Mouse (Mus musculus): ENCODE results near the gene Cog2. TPM values are rescaled to one million over a fixed set of nuclear protein-coding genes. Genes with fewer than 3 reads are reported as not detected.

Gene Cog2
- total RNA-seq, 1 experiment, result 31.4 TPM

GRCm38 (mm10) chr8:124489786-124490185 lies 30.8 kb upstream of the Cog2 start:
- H3K9me3 ChIP-seq (ENCODE audit: control insufficient read depth, insufficient read depth, low read depth, low read length), result no peaks in the 10 kb centered on the region
- H3K27ac ChIP-seq (ENCODE audit: insufficient read depth, low read depth, low read length, poor library complexity, severe bottlenecking), result no peak overlapping the region
- in situ Hi-C loops (cut with MboI; ENCODE audit: low sequenced_read_pairs in 2 of 2, unreplicated experiment in 2 of 2), result no loop called here
- no peak overlapping the region for H3K9ac ChIP-seq (ENCODE audit: insufficient read depth, low read depth, low read length, poor library complexity, severe bottlenecking)
- H3K36me3 ChIP-seq (ENCODE audit: control insufficient read depth, insufficient read depth, low read length, poor library complexity, severe bottlenecking), result no peaks in the 10 kb centered on the region
- TF ChIP-seq HCFC1 (IDR thresholded peaks at IDR 0.05; ENCODE audit: borderline replicate concordance, insufficient read depth, low read length), result no peak
- peak; percentile 59 for TF ChIP-seq ZC3H11A (IDR thresholded peaks at IDR 0.05; ENCODE audit: borderline replicate concordance, low read depth, low read length)
- no peak overlapping the region for H3K4me3 ChIP-seq (ENCODE audit: insufficient read depth in 1 of 2, low read depth in 1 of 2, low read length in 2 of 2, poor library complexity in 1 of 2, severe bottlenecking in 1 of 2)
- peak; percentile 17 for DNase-seq (ENCODE audit: low read depth, low spot score)
- H3K4me1 ChIP-seq (ENCODE audit: control insufficient read depth in 2 of 2, insufficient read depth in 2 of 2, low read length in 2 of 2, poor library complexity in 1 of 2), result no peaks in the 10 kb centered on the region

- Histone ChIP-seq H3K4me1 (ENCODE audit: control insufficient read depth in 2 of 2, insufficient read depth in 2 of 2, low read length in 2 of 2, poor library complexity in 1 of 2) (no peaks in the 10 kb centered on the region), H3K36me3 (ENCODE audit: control insufficient read depth, insufficient read depth, low read length, poor library complexity, severe bottlenecking) (no peaks in the 10 kb centered on the region), H3K9ac (ENCODE audit: insufficient read depth, low read depth, low read length, poor library complexity, severe bottlenecking) (no peak overlapping the region), H3K9me3 (ENCODE audit: control insufficient read depth, insufficient read depth, low read depth, low read length) (no peaks in the 10 kb centered on the region), H3K4me3 (ENCODE audit: insufficient read depth in 1 of 2, low read depth in 1 of 2, low read length in 2 of 2, poor library complexity in 1 of 2, severe bottlenecking in 1 of 2) (no peak overlapping the region), H3K27ac (ENCODE audit: insufficient read depth, low read depth, low read length, poor library complexity, severe bottlenecking) (no peak overlapping the region)
- TF ChIP-seq HCFC1 (IDR thresholded peaks at IDR 0.05; ENCODE audit: borderline replicate concordance, insufficient read depth, low read length) (no peak), ZC3H11A (IDR thresholded peaks at IDR 0.05; ENCODE audit: borderline replicate concordance, low read depth, low read length) (no peak), ZNF384 (IDR thresholded peaks at IDR 0.05; ENCODE audit: low read depth, low read length) (no peak), CHD2 (IDR thresholded peaks at IDR 0.05; ENCODE audit: low read depth, low read length) (no peak), MAFK (IDR thresholded peaks at IDR 0.05; ENCODE audit: insufficient read depth, low read depth, low read length) (no peak)
- in situ Hi-C loops (cut with MboI; ENCODE audit: low sequenced_read_pairs in 2 of 2, unreplicated experiment in 2 of 2), result no loop called here
- no peak for DNase-seq (ENCODE audit: low read depth, low spot score)
These were observed 26.2 kb upstream of the Cog2 start for GRCm38 (mm10) chr8:124494397-124494796.

- in situ Hi-C loops (cut with MboI; ENCODE audit: low sequenced_read_pairs in 2 of 2, unreplicated experiment in 2 of 2), result no loop called here
- no peak overlapping the region for H3K27ac ChIP-seq (ENCODE audit: insufficient read depth, low read depth, low read length, poor library complexity, severe bottlenecking)
- no peaks in the 10 kb centered on the region for H3K4me1 ChIP-seq (ENCODE audit: control insufficient read depth in 2 of 2, insufficient read depth in 2 of 2, low read length in 2 of 2, poor library complexity in 1 of 2)
- H3K9me3 ChIP-seq (ENCODE audit: control insufficient read depth, insufficient read depth, low read depth, low read length), result no peaks in the 10 kb centered on the region
- DNase-seq (ENCODE audit: low read depth, low spot score), result no peak
- H3K4me3 ChIP-seq (ENCODE audit: insufficient read depth in 1 of 2, low read depth in 1 of 2, low read length in 2 of 2, poor library complexity in 1 of 2, severe bottlenecking in 1 of 2), result no peak overlapping the region
- no peak overlapping the region for H3K9ac ChIP-seq (ENCODE audit: insufficient read depth, low read depth, low read length, poor library complexity, severe bottlenecking)
- TF ChIP-seq ZNF384 (IDR thresholded peaks at IDR 0.05; ENCODE audit: low read depth, low read length), result no peak
- TF ChIP-seq MAFK (IDR thresholded peaks at IDR 0.05; ENCODE audit: insufficient read depth, low read depth, low read length), result no peak
- TF ChIP-seq ZC3H11A (IDR thresholded peaks at IDR 0.05; ENCODE audit: borderline replicate concordance, low read depth, low read length), result no peak
- TF ChIP-seq HCFC1 (IDR thresholded peaks at IDR 0.05; ENCODE audit: borderline replicate concordance, insufficient read depth, low read length), result no peak
- TF ChIP-seq CHD2 (IDR thresholded peaks at IDR 0.05; ENCODE audit: low read depth, low read length), result no peak
- H3K36me3 ChIP-seq (ENCODE audit: control insufficient read depth, insufficient read depth, low read length, poor library complexity, severe bottlenecking), result no peaks in the 10 kb centered on the region
These were observed 25.6 kb upstream of the Cog2 start for GRCm38 (mm10) chr8:124494955-124495354.

- H3K9me3 ChIP-seq (ENCODE audit: control insufficient read depth, insufficient read depth, low read depth, low read length), result no peaks in the 10 kb centered on the region
- no peaks in the 10 kb centered on the region for H3K4me1 ChIP-seq (ENCODE audit: control insufficient read depth in 2 of 2, insufficient read depth in 2 of 2, low read length in 2 of 2, poor library complexity in 1 of 2)
- H3K9ac ChIP-seq (ENCODE audit: insufficient read depth, low read depth, low read length, poor library complexity, severe bottlenecking), result no peak overlapping the region
- no peak for DNase-seq (ENCODE audit: low read depth, low spot score)
- H3K36me3 ChIP-seq (ENCODE audit: control insufficient read depth, insufficient read depth, low read length, poor library complexity, severe bottlenecking), result no peaks in the 10 kb centered on the region
- in situ Hi-C loops (cut with MboI; ENCODE audit: low sequenced_read_pairs in 2 of 2, unreplicated experiment in 2 of 2), result no loop called here
- no peak overlapping the region for H3K4me3 ChIP-seq (ENCODE audit: insufficient read depth in 1 of 2, low read depth in 1 of 2, low read length in 2 of 2, poor library complexity in 1 of 2, severe bottlenecking in 1 of 2)
- TF ChIP-seq ZC3H11A (IDR thresholded peaks at IDR 0.05; ENCODE audit: borderline replicate concordance, low read depth, low read length) (no peak), HCFC1 (IDR thresholded peaks at IDR 0.05; ENCODE audit: borderline replicate concordance, insufficient read depth, low read length) (no peak), CHD2 (IDR thresholded peaks at IDR 0.05; ENCODE audit: low read depth, low read length) (no peak), MAFK (IDR thresholded peaks at IDR 0.05; ENCODE audit: insufficient read depth, low read depth, low read length) (no peak), ZNF384 (IDR thresholded peaks at IDR 0.05; ENCODE audit: low read depth, low read length) (no peak)
- H3K27ac ChIP-seq (ENCODE audit: insufficient read depth, low read depth, low read length, poor library complexity, severe bottlenecking), result no peak overlapping the region
These were observed 24.9 kb upstream of the Cog2 start for GRCm38 (mm10) chr8:124495676-124496075.

- no peak for TF ChIP-seq ZC3H11A (IDR thresholded peaks at IDR 0.05; ENCODE audit: borderline replicate concordance, low read depth, low read length)
- no peak for TF ChIP-seq ZNF384 (IDR thresholded peaks at IDR 0.05; ENCODE audit: low read depth, low read length)
- TF ChIP-seq MAFK (IDR thresholded peaks at IDR 0.05; ENCODE audit: insufficient read depth, low read depth, low read length), result no peak
- no peak for TF ChIP-seq CHD2 (IDR thresholded peaks at IDR 0.05; ENCODE audit: low read depth, low read length)
- TF ChIP-seq HCFC1 (IDR thresholded peaks at IDR 0.05; ENCODE audit: borderline replicate concordance, insufficient read depth, low read length), result no peak
- Histone ChIP-seq H3K9me3 (ENCODE audit: control insufficient read depth, insufficient read depth, low read depth, low read length) (no peaks in the 10 kb centered on the region), H3K27ac (ENCODE audit: insufficient read depth, low read depth, low read length, poor library complexity, severe bottlenecking) (no peak overlapping the region), H3K4me1 (ENCODE audit: control insufficient read depth in 2 of 2, insufficient read depth in 2 of 2, low read length in 2 of 2, poor library complexity in 1 of 2) (no peaks in the 10 kb centered on the region), H3K36me3 (ENCODE audit: control insufficient read depth, insufficient read depth, low read length, poor library complexity, severe bottlenecking) (no peaks in the 10 kb centered on the region), H3K9ac (ENCODE audit: insufficient read depth, low read depth, low read length, poor library complexity, severe bottlenecking) (no peak overlapping the region), H3K4me3 (ENCODE audit: insufficient read depth in 1 of 2, low read depth in 1 of 2, low read length in 2 of 2, poor library complexity in 1 of 2, severe bottlenecking in 1 of 2) (no peak overlapping the region)
- in situ Hi-C loops (cut with MboI; ENCODE audit: low sequenced_read_pairs in 2 of 2, unreplicated experiment in 2 of 2), result no loop called here
- no peak for DNase-seq (ENCODE audit: low read depth, low spot score)
These were observed 24.3 kb upstream of the Cog2 start for GRCm38 (mm10) chr8:124496266-124496665.

Measured in ES-E14 (cell line).